Mouse (Mus musculus) hindbrain, embryonic 16.5 days (tissue): Measurements from ENCODE around the gene Acp2. TPM values are rescaled to one million over a fixed set of nuclear protein-coding genes. Genes with fewer than 3 reads are reported as not detected.

Experiments used
- ATAC-seq: fragments of 200-750 bp; cut with Nextera tagmentation; 2 replicates; pipeline ENCODE4 v1.8.0; 2017; ENCODE audit warnings: moderate TSS enrichment, moderate library complexity
- H3K27ac ChIP-seq: fragments of 300-500 bp; sonication (generic); 2 replicates; pipeline ENCODE4 v1.5.1; 2014; ENCODE audit warnings: low read depth, mild to moderate bottlenecking, control low read depth, low read length, moderate library complexity
- H3K27me3 ChIP-seq: fragments of 300-500 bp; sonication (generic); replicated peaks from 2 replicates; pipeline ENCODE4 v1.6.1; 2014; ENCODE audit warnings: low read length; ENCODE audit not compliant: control insufficient read depth, insufficient read depth
- H3K36me3 ChIP-seq: fragments of 300-500 bp; sonication (generic); 2 replicates; pipeline ENCODE4 v1.6.1; 2014; ENCODE audit warnings: mild to moderate bottlenecking, low read length, moderate library complexity, mixed read lengths; ENCODE audit not compliant: control insufficient read depth, insufficient read depth
- H3K4me1 ChIP-seq: fragments of 300-500 bp; sonication (generic); 2 replicates; pipeline ENCODE4 v1.6.1; 2014; ENCODE audit warnings: low read depth, low read length; ENCODE audit not compliant: control insufficient read depth, insufficient read depth
- H3K4me2 ChIP-seq: fragments of 300-500 bp; sonication (generic); 2 replicates; pipeline ENCODE4 v1.6.1; 2014; ENCODE audit warnings: mild to moderate bottlenecking, low read length, control low read depth, moderate library complexity
- H3K4me3 ChIP-seq: fragments of 300-500 bp; sonication (generic); 2 replicates; pipeline ENCODE4 v1.5.1; 2014; ENCODE audit warnings: mild to moderate bottlenecking, low read length, control low read depth, moderate library complexity
- H3K9ac ChIP-seq: fragments of 300-500 bp; sonication (generic); 2 replicates; pipeline ENCODE4 v1.6.1; 2014; ENCODE audit warnings: low read depth, mild to moderate bottlenecking, control low read depth, low read length, moderate library complexity
- H3K9me3 ChIP-seq: fragments of 300-500 bp; sonication (generic); 2 replicates; pipeline ENCODE4 v1.6.1; 2014; ENCODE audit warnings: mild to moderate bottlenecking, low read length, moderate library complexity; ENCODE audit not compliant: control insufficient read depth
- WGBS: fragments of 180-500 bp; shearing (Covaris S2); extraction: QIAGEN DNeasy Blood & Tissue Kit; methylation state at CpG from one replicate; pipeline ENCODE4 v1.1.7; 2014; 5-methylcytosine and 5-hydroxymethylcytosine counted together
- polyA plus RNA-seq: library from polyadenylated mRNA; unstranded; fragments of >200 nt; fragmentation: Nextera tagmentation; extraction: Ambion mirVana; gene quantifications from 2 replicates; pipeline ENCODE4 v1.2.1, GENCODE M21; 2015

Acp2 gene
- polyA plus RNA-seq, 1 experiment from 2014 or later: 38.6 TPM

GRCm38 (mm10) chr2:91258830-91259229 is 56.1 kb downstream of the Acp2 start:
- no peak for ATAC-seq
- Histone ChIP-seq H3K9me3 (no peaks in the 10 kb centered on the region), H3K9ac (no peak overlapping the region), H3K4me3 (no peak overlapping the region), H3K36me3 (no peaks in the 10 kb centered on the region), H3K27me3 (peaks cover 4% of the 10 kb centered on the region; the same call in 1 of the 2 replicates), H3K4me1 (peaks cover 20% of the 10 kb centered on the region), H3K4me2 (0 out of 2 replicates have a peak overlapping the region, but pooled peaks have one; percentile 2), H3K27ac (no peak overlapping the region)
- 55% methylated on average over 1 of the region's 1 CpGs for WGBS

GRCm38 (mm10) chr2:91259493-91259892 is 56.8 kb downstream of the Acp2 start:
- no peak overlapping the region for H3K4me2 ChIP-seq
- ATAC-seq: no peak
- no peak overlapping the region for H3K9ac ChIP-seq
- WGBS: 90% methylated on average over 1 of the region's 1 CpGs
- no peak overlapping the region for H3K27ac ChIP-seq
- H3K36me3 ChIP-seq: no peaks in the 10 kb centered on the region
- H3K9me3 ChIP-seq: no peaks in the 10 kb centered on the region
- peaks cover 25% of the 10 kb centered on the region for H3K4me1 ChIP-seq
- peaks cover 3% of the 10 kb centered on the region; the same call in 1 of the 2 replicates for H3K27me3 ChIP-seq
- H3K4me3 ChIP-seq: no peak overlapping the region

Other genes starting within 250 kb of the Acp2 start
- 1.1 and 2.1 TPM in 2 replicates for gene Rapsn, start 167.3 kb upstream of the Acp2 start, polyA plus RNA-seq
- 229 and 270 TPM in 2 replicates for gene Psmc3, start 148.9 kb upstream of the Acp2 start, polyA plus RNA-seq
- gene Slc39a13, start 132.5 kb upstream of the Acp2 start, polyA plus RNA-seq: 30.1 and 35.8 TPM in 2 replicates
- gene Spi1, start 120.5 kb upstream of the Acp2 start, polyA plus RNA-seq: 3.4 and 4.2 TPM in 2 replicates
- 0.04 and 0.05 TPM in 2 replicates for gene Mybpc3, start 84.7 kb upstream of the Acp2 start, polyA plus RNA-seq
- gene Madd, start 19.0 kb upstream of the Acp2 start, polyA plus RNA-seq: 49.9 and 56.3 TPM in 2 replicates
- 2.6 and 3.1 TPM in 2 replicates for gene Nr1h3, start 51 bp upstream of the Acp2 start, polyA plus RNA-seq
- gene Ddb2, start 34.1 kb downstream of the Acp2 start, polyA plus RNA-seq: 16.1 and 17.4 TPM in 2 replicates
- gene Pacsin3, start 53.1 kb downstream of the Acp2 start, polyA plus RNA-seq: 21.8 and 24.5 TPM in 2 replicates
- 61.2 and 67.7 TPM in 2 replicates for gene Arfgap2, start 62.1 kb downstream of the Acp2 start, polyA plus RNA-seq
- 161 and 163 TPM in 2 replicates for gene 1110051M20Rik, start 241.8 kb downstream of the Acp2 start, polyA plus RNA-seq